Comparison of ENCODE assay signal across 8 mouse cellular contexts in the genomic region with DNA sequence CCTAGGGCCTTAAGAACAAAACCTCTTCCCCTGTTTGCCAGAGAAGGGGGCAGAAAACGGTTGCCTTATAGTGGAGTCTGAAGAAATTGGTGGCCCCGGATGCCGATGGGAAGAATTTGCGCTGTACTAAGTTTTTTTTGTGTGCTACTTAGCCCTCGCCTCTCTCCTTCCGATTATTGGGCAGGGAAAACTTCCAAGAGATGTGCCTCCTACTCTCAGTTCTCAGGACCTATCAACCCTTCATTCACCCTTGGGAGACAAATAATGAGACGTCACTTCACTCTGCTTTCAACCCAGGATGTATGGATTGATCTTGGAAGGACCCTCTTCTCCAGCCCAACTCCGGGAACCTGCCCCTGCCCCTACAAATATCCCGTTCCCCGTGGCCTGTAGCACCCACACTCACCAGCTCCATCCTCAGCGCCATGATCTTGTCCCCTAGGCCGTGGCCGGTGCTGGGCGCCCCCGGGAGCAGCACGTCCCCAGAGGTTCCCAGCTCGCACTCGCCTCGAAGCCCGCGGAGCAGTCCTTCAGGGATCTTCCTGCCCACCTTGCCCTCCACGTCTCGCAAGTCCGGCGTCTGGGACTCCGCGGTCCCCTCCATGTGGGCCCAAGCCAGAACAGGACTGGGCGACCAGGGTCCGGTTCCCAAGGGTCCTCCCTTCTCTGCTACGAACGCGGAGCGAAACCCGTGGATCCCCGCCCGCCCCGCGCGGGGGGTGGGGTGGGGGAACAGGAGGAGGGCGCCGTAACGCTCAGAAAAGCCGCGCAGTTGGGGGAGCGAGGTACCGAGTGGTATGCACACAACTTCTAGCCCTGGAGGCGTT. TPM values are rescaled to one million over a fixed set of nuclear protein-coding genes. Genes with fewer than 3 reads are reported as not detected.
DNase-seq lines count a peak whose midpoint lies in the region.

No protein-coding gene starts in this region.

- intact Hi-C loops in left cerebral cortex, postnatal 36 days (cut with DNase I), result no loop called here

- DNase-seq in adrenal gland, adult 18-20 months (ENCODE audit: low spot score in 2 of 2), result peak; percentile 72 to 75
- peak; percentile 29 to 52 for DNase-seq in cerebellum, postnatal 4 days (ENCODE audit: low spot score in 2 of 2)
- peak; percentile 66 for DNase-seq in gastrocnemius, postnatal 25 days
- peak; percentile 58 for DNase-seq in induced T-regulatory cell, adult 2 months (ENCODE audit: low read depth)
- peak; percentile 72 to 79 for DNase-seq in left cerebral cortex, postnatal 36 days (ENCODE audit: low spot score in 2 of 2)
- DNase-seq in mesoderm, embryonic 11.5 days (ENCODE audit: low read depth, low spot score), result peak; percentile 52
- peak; percentile 79 for DNase-seq in right cerebral cortex, postnatal 25 days
- DNase-seq in c-Kit-positive CD71-positive TER-119-positive erythroid progenitor cells, embryonic 14.5 days (ENCODE audit: low spot score), result no peak

RNA-seq across cellular contexts. Expression of gene Lurap1, which starts 7.0 kb away (rescaled TPM):
- 10 to 100 TPM in 1 of 2 experiments, 1 to 10 TPM in 1; 9.8 to 12.3 TPM for total RNA-seq in adrenal gland, adult 18-20 months (2021)
- total RNA-seq in gastrocnemius, postnatal 25 days (2021), result 1 to 10 TPM; 7.3 to 8.2 TPM
- 10 to 100 TPM; 27.2 to 35.8 TPM for total RNA-seq in left cerebral cortex, postnatal 36 days (2021)

RNA-seq across cellular contexts. Expression of gene Pomgnt1, which starts 20.5 kb away (rescaled TPM):
- total RNA-seq in adrenal gland, adult 18-20 months (2021), result 10 to 100 TPM; 57.0 to 65.1 TPM
- 10 to 100 TPM; 48.1 to 48.2 TPM for total RNA-seq in gastrocnemius, postnatal 25 days (2021)
- total RNA-seq in left cerebral cortex, postnatal 36 days (2021), result 10 to 100 TPM; 80.5 to 84.2 TPM

RNA-seq across cellular contexts. Expression of gene Rad54l, which starts 20.6 kb away (rescaled TPM):
- total RNA-seq in adrenal gland, adult 18-20 months (2021), result under 1 TPM; 0.32 to 0.93 TPM
- under 1 TPM; 0.36 to 0.91 TPM for total RNA-seq in gastrocnemius, postnatal 25 days (2021)
- total RNA-seq in left cerebral cortex, postnatal 36 days (2021), result under 1 TPM; 0.43 to 0.74 TPM

RNA-seq across cellular contexts. Expression of gene Tspan1, which starts 23.3 kb away (rescaled TPM):
- not detected for total RNA-seq in adrenal gland, adult 18-20 months (2021)
- total RNA-seq in gastrocnemius, postnatal 25 days (2021), result not detected
- total RNA-seq in left cerebral cortex, postnatal 36 days (2021), result under 1 TPM in 1 of 2 experiments, not detected in 1; 0.59 TPM

RNA-seq across cellular contexts. Expression of gene 1700042G07Rik, which starts 29.1 kb away (rescaled TPM):
- total RNA-seq in adrenal gland, adult 18-20 months (2021), result not detected
- not detected for total RNA-seq in gastrocnemius, postnatal 25 days (2021)
- not detected for total RNA-seq in left cerebral cortex, postnatal 36 days (2021)
